Mouse (Mus musculus) MEL (cell line): ENCODE results near the gene Olfr322. TPM values are rescaled to one million over a fixed set of nuclear protein-coding genes. Genes with fewer than 3 reads are reported as not detected.

ENCODE experiments used
- DNase-seq: peaks from one replicate; pipeline ENCODE4 v3.0.0; 2011; ENCODE audit warnings: low read depth, low spot score
- H3K27ac ChIP-seq: 2 replicates; pipeline ENCODE4 v1.5.1; 2012; ENCODE audit warnings: low read depth, mild to moderate bottlenecking, control low read depth, low read length, moderate library complexity; ENCODE audit not compliant: control insufficient read depth
- H3K27me3 ChIP-seq, 2 experiments: fragments of 150-350 bp in 1 of 2; sonication (generic) in 1 of 2; 2 replicates each; pipeline ENCODE4 v1.6.1; 2012; ENCODE audit warnings: low read length in 2 of 2, mild to moderate bottlenecking in 2 of 2, improper control_type of control experiment in 1 of 2, moderate library complexity in 1 of 2; ENCODE audit not compliant: insufficient read depth in 2 of 2, control insufficient read depth in 1 of 2
- H3K36me3 ChIP-seq, 2 experiments: 2 replicates each; pipeline ENCODE4 v1.6.1; 2012 to 2014; ENCODE audit warnings: low read length in 2 of 2, improper control_type of control experiment in 1 of 2, inconsistent platforms in 1 of 2, mild to moderate bottlenecking in 1 of 2; ENCODE audit not compliant: insufficient read depth in 2 of 2, control insufficient read depth in 1 of 2
- H3K4me1 ChIP-seq, 2 experiments: fragments of 150-350 bp in 1 of 2; sonication (generic) in 1 of 2; 2 replicates each; pipeline ENCODE4 v1.6.1; 2012; ENCODE audit warnings: low read length in 2 of 2, improper control_type of control experiment in 1 of 2, mild to moderate bottlenecking in 1 of 2; ENCODE audit not compliant: insufficient read depth in 2 of 2, control insufficient read depth in 1 of 2
- H3K4me3 ChIP-seq, 2 experiments: fragments of 150-350 bp in 1 of 2; sonication (generic) in 1 of 2; 2 replicates each; pipeline ENCODE4 v1.5.1; 2012; ENCODE audit warnings: low read depth in 2 of 2, low read length in 2 of 2, mild to moderate bottlenecking in 2 of 2, moderate library complexity in 2 of 2, control low read depth in 1 of 2, improper control_type of control experiment in 1 of 2; ENCODE audit not compliant: control insufficient read depth in 1 of 2, insufficient read depth in 1 of 2
- H3K79me2 ChIP-seq: 2 replicates; pipeline ENCODE4 v1.6.1; 2012; ENCODE audit warnings: mild to moderate bottlenecking, low read length, moderate library complexity; ENCODE audit not compliant: control insufficient read depth, poor library complexity, insufficient read depth
- H3K9ac ChIP-seq: 2 replicates; pipeline ENCODE4 v1.6.1; 2012; ENCODE audit warnings: low read depth, mild to moderate bottlenecking, control low read depth, low read length, moderate library complexity; ENCODE audit not compliant: control insufficient read depth, poor library complexity, severe bottlenecking
- H3K9me3 ChIP-seq: fragments of 150-350 bp; sonication (generic); replicated peaks from 2 replicates; pipeline ENCODE4 v1.6.1; 2012; ENCODE audit warnings: mild to moderate bottlenecking, low read length, improper control_type of control experiment, moderate library complexity; ENCODE audit not compliant: insufficient read depth
- BHLHE40 ChIP-seq: IDR thresholded peaks from 2 replicates; pipeline ENCODE4 v1.6.1; 2012; ENCODE audit warnings: low read depth, mild to moderate bottlenecking, inconsistent platforms, low read length, improper control_type of control experiment, borderline replicate concordance
- CTCF ChIP-seq, 3 experiments: IDR thresholded peaks in 2 of 3; conservative IDR thresholded peaks in 1 of 3; 2 replicates each; pipeline ENCODE4 v1.5.1; 2011 to 2012; ENCODE audit warnings: low read length in 3 of 3, low read depth in 2 of 3, mild to moderate bottlenecking in 2 of 3, improper control_type of control experiment in 1 of 3, inconsistent platforms in 1 of 3, mixed read lengths in 1 of 3, moderate library complexity in 1 of 3; ENCODE audit not compliant: control insufficient read depth in 1 of 3, insufficient read depth in 1 of 3, poor library complexity in 1 of 3, severe bottlenecking in 1 of 3
- E2F4 ChIP-seq: IDR thresholded peaks from 2 replicates; pipeline ENCODE4 v1.6.1; 2011; ENCODE audit warnings: low read depth, low read length, improper control_type of control experiment, borderline replicate concordance
- ELF1 ChIP-seq: IDR thresholded peaks from 2 replicates; pipeline ENCODE4 v1.6.1; 2014; ENCODE audit warnings: low read depth, mild to moderate bottlenecking, inconsistent platforms, low read length, improper control_type of control experiment, moderate library complexity
- EP300 ChIP-seq, 2 experiments: IDR thresholded peaks; 2 replicates each; pipeline ENCODE4 v1.6.1; 2011; ENCODE audit warnings: improper control_type of control experiment in 2 of 2, low read length in 2 of 2, low read depth in 1 of 2, mild to moderate bottlenecking in 1 of 2
- ETS1 ChIP-seq: IDR thresholded peaks from 2 replicates; pipeline ENCODE4 v1.6.1; 2012; ENCODE audit warnings: low read depth, mild to moderate bottlenecking, inconsistent platforms, low read length, improper control_type of control experiment, moderate library complexity
- GABPA ChIP-seq: IDR thresholded peaks from 2 replicates; pipeline ENCODE4 v1.6.1; 2012; ENCODE audit warnings: low read depth, mild to moderate bottlenecking, inconsistent platforms, low read length, improper control_type of control experiment, moderate library complexity
- GATA1 ChIP-seq: IDR thresholded peaks from 2 replicates; pipeline ENCODE4 v1.6.1; 2011; ENCODE audit warnings: low read depth, low read length, improper control_type of control experiment
- HCFC1 ChIP-seq: IDR thresholded peaks from 2 replicates; pipeline ENCODE4 v1.6.1; 2012; ENCODE audit warnings: low read depth, mild to moderate bottlenecking, inconsistent platforms, low read length, improper control_type of control experiment, moderate library complexity
- KAT2A ChIP-seq: conservative IDR thresholded peaks from 2 replicates; pipeline ENCODE4 v1.6.1; 2012; ENCODE audit warnings: low read depth, low read length, improper control_type of control experiment, inconsistent platforms
- MAFK ChIP-seq: IDR thresholded peaks from 2 replicates; pipeline ENCODE4 v1.6.1; 2011; ENCODE audit warnings: low read depth, mild to moderate bottlenecking, low read length, improper control_type of control experiment, borderline replicate concordance
- MAX ChIP-seq: IDR thresholded peaks from 2 replicates; pipeline ENCODE4 v1.6.1; 2011; ENCODE audit warnings: low read length, improper control_type of control experiment
- MAZ ChIP-seq: IDR thresholded peaks from 2 replicates; pipeline ENCODE4 v1.6.1; 2012; ENCODE audit warnings: low read depth, mild to moderate bottlenecking, inconsistent platforms, low read length, improper control_type of control experiment
- MEF2A ChIP-seq: IDR thresholded peaks from 2 replicates; pipeline ENCODE4 v1.6.1; 2014; ENCODE audit warnings: low read depth, mild to moderate bottlenecking, inconsistent platforms, low read length, improper control_type of control experiment; ENCODE audit not compliant: poor library complexity, insufficient replicate concordance, severe bottlenecking; ENCODE audit errors: extremely low read depth
- MXI1 ChIP-seq: IDR thresholded peaks from 2 replicates; pipeline ENCODE4 v1.6.1; 2011; ENCODE audit warnings: mild to moderate bottlenecking, low read depth, low read length, improper control_type of control experiment
- MYB ChIP-seq: IDR thresholded peaks from 2 replicates; pipeline ENCODE4 v1.6.1; 2011; ENCODE audit warnings: mild to moderate bottlenecking, low read depth, low read length, improper control_type of control experiment
- MYC ChIP-seq: IDR thresholded peaks from 2 replicates; pipeline ENCODE4 v1.6.1; 2011; ENCODE audit warnings: low read depth, mild to moderate bottlenecking, low read length, improper control_type of control experiment, moderate library complexity
- NELFE ChIP-seq: IDR thresholded peaks from 2 replicates; pipeline ENCODE4 v1.6.1; 2011; ENCODE audit warnings: low read depth, low read length, improper control_type of control experiment
- NRF1 ChIP-seq: IDR thresholded peaks from 2 replicates; pipeline ENCODE4 v1.6.1; 2014; ENCODE audit warnings: low read depth, mild to moderate bottlenecking, inconsistent platforms, low read length, improper control_type of control experiment, moderate library complexity; ENCODE audit not compliant: poor library complexity, insufficient read depth, severe bottlenecking
- POLR2AphosphoS5 ChIP-seq: IDR thresholded peaks from 2 replicates; pipeline ENCODE4 v1.6.1; 2012; ENCODE audit warnings: low read depth, borderline replicate concordance, mild to moderate bottlenecking, inconsistent platforms, low read length, moderate library complexity, mixed read lengths
- RAD21 ChIP-seq: IDR thresholded peaks from 2 replicates; pipeline ENCODE4 v1.6.1; 2011; ENCODE audit warnings: mild to moderate bottlenecking, low read depth, low read length, improper control_type of control experiment
- RCOR1 ChIP-seq: IDR thresholded peaks from 2 replicates; pipeline ENCODE4 v1.6.1; 2012; ENCODE audit warnings: low read depth, mild to moderate bottlenecking, inconsistent platforms, low read length, improper control_type of control experiment
- SIN3A ChIP-seq: IDR thresholded peaks from 2 replicates; pipeline ENCODE4 v1.6.1; 2012; ENCODE audit warnings: low read length, improper control_type of control experiment, inconsistent platforms
- SMC3 ChIP-seq: IDR thresholded peaks from 2 replicates; pipeline ENCODE4 v1.6.1; 2011; ENCODE audit warnings: low read depth, low read length, improper control_type of control experiment
- TAL1 ChIP-seq: IDR thresholded peaks from 2 replicates; pipeline ENCODE4 v1.6.1; 2012; ENCODE audit warnings: mild to moderate bottlenecking, inconsistent platforms, low read length, moderate library complexity, mixed read lengths
- TBP ChIP-seq: IDR thresholded peaks from 2 replicates; pipeline ENCODE4 v1.8.0; 2011; ENCODE audit warnings: low read depth, low read length, improper control_type of control experiment
- TCF12 ChIP-seq: IDR thresholded peaks from 2 replicates; pipeline ENCODE4 v1.6.1; 2014; ENCODE audit warnings: low read depth, mild to moderate bottlenecking, inconsistent platforms, low read length, improper control_type of control experiment, moderate library complexity
- UBTF ChIP-seq: IDR thresholded peaks from 2 replicates; pipeline ENCODE4 v1.6.1; 2012; ENCODE audit warnings: low read depth, mild to moderate bottlenecking, inconsistent platforms, low read length, improper control_type of control experiment, moderate library complexity, borderline replicate concordance; ENCODE audit not compliant: insufficient read depth
- USF1 ChIP-seq: IDR thresholded peaks from 2 replicates; pipeline ENCODE4 v1.6.1; 2014; ENCODE audit warnings: low read depth, mild to moderate bottlenecking, inconsistent platforms, low read length, improper control_type of control experiment, moderate library complexity
- USF2 ChIP-seq, 2 experiments: IDR thresholded peaks; 2 replicates each; pipeline ENCODE4 v1.6.1; 2011 to 2012; ENCODE audit warnings: improper control_type of control experiment in 2 of 2, low read length in 2 of 2, borderline replicate concordance in 1 of 2, inconsistent platforms in 1 of 2, low read depth in 1 of 2, mild to moderate bottlenecking in 1 of 2; ENCODE audit not compliant: insufficient read depth in 1 of 2
- ZC3H11A ChIP-seq: IDR thresholded peaks from 2 replicates; pipeline ENCODE4 v1.6.1; 2012; ENCODE audit warnings: low read depth, mild to moderate bottlenecking, inconsistent platforms, low read length, improper control_type of control experiment
- ZKSCAN1 ChIP-seq: IDR thresholded peaks from 2 replicates; pipeline ENCODE4 v1.6.1; 2012; ENCODE audit warnings: low read depth, mild to moderate bottlenecking, inconsistent platforms, low read length, improper control_type of control experiment, moderate library complexity
- ZMIZ1 ChIP-seq: IDR thresholded peaks from 2 replicates; pipeline ENCODE4 v1.6.1; 2012; ENCODE audit warnings: low read depth, mild to moderate bottlenecking, inconsistent platforms, low read length, improper control_type of control experiment, moderate library complexity
- ZNF384 ChIP-seq: IDR thresholded peaks from 2 replicates; pipeline ENCODE4 v1.6.1; 2012; ENCODE audit warnings: low read depth, mild to moderate bottlenecking, inconsistent platforms, low read length, improper control_type of control experiment
- polyA plus RNA-seq, 2 experiments: library from polyadenylated mRNA; stranded (reverse) in 1 of 2; unstranded in 1 of 2; fragments of >175 nt in 1 of 2; fragments of >200 nt in 1 of 2; gene quantifications; 2 replicates each; pipeline versions ENCODE4 v1.2.1 to v1.2.4; 2012; ENCODE audit warnings: low replicate concordance in 2 of 2, low read depth in 1 of 2; ENCODE audit not compliant: insufficient read length in 2 of 2, insufficient read depth in 1 of 2, missing spikeins in 1 of 2
- total RNA-seq: library from RNA; depleted of rRNA; stranded (reverse); fragments of 300-350 nt; gene quantifications from 2 replicates; pipeline ENCODE4 v1.2.3, GENCODE M21; 2012

Olfr322 gene
- total and polyA plus RNA-seq, 3 experiments, result not detected

DNA sequence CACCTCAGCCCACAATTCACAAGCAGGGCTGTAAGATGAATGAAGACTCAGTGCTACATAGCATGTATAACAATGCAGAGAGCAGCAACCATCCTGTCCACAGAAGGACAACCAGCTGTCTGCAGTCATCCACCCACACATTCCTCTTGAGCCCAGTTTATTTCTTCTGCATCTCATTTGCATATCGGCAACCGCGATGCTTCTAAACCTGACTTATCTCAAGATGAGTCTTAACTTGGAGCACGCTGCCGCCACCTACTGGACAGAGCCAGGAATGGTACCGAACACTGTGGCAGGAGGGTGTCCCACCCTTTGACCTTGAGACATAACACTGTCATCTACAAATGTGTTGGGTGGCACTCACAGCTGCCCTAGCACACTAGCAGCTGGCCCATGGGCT lies 15.2 kb upstream of the Olfr322 start:
- Histone ChIP-seq H3K36me3 (peaks cover 0 to 22% of the 10 kb centered on the region in 2 experiments; a peak in 2 of 4 replicates), H3K4me3 (no peak overlapping the region), H3K27me3 (no peaks in the 10 kb centered on the region), H3K27ac (no peak overlapping the region), H3K4me1 (peaks cover 7 to 27% of the 10 kb centered on the region in 2 experiments), H3K9me3 (no peaks in the 10 kb centered on the region), H3K79me2 (no peaks in the 10 kb centered on the region; the same call in 1 of the 2 replicates), H3K9ac (no peak overlapping the region)
- DNase-seq, result peak; percentile 93
- TF ChIP-seq HCFC1 (no peak), MYC (peak; percentile 77), ZNF384 (no peak), ELF1 (no peak), USF1 (no peak), EP300 (IDR thresholded peaks at IDR 0.05; ENCODE audit: low read depth in 1 of 2, low read length in 2 of 2) (peak; percentile 55 to 75), NRF1 (no peak), POLR2AphosphoS5 (no peak), TCF12 (peak; percentile 19; the same call in 1 of the 2 replicates), RCOR1 (peak; percentile 75), MAX (peak; percentile 63; the same call in 1 of the 2 replicates), MYB (no peak), ZC3H11A (peak; percentile 52; the same call in 1 of the 2 replicates), GATA1 (peak; percentile 95), TBP (peak; percentile 43; the same call in 1 of the 2 replicates), ETS1 (peak; percentile 81), ZKSCAN1 (no peak), MAZ (peak; percentile 73), USF2 (IDR thresholded peaks at IDR 0.05; ENCODE audit: borderline replicate concordance in 1 of 2, insufficient read depth in 1 of 2, low read depth in 1 of 2, low read length in 2 of 2) (no peak), UBTF (no peak), GABPA (no peak; the same call in 1 of the 2 replicates), CTCF (IDR thresholded peaks at IDR 0.05 in 2 of 3, conservative IDR thresholded peaks at IDR 0.05 in 1 of 3; ENCODE audit: control insufficient read depth in 1 of 3, insufficient read depth in 1 of 3, low read depth in 2 of 3, low read length in 3 of 3, poor library complexity in 1 of 3, severe bottlenecking in 1 of 3) (peak; percentile 88 to 95 (median 93)), MXI1 (peak; percentile 37; the same call in 1 of the 2 replicates), BHLHE40 (peak; percentile 62; the same call in 1 of the 2 replicates), KAT2A (no peak), SMC3 (peak; percentile 72), NELFE (no peak), E2F4 (no peak), SIN3A (peak; percentile 85), TAL1 (no peak), ZMIZ1 (no peak), RAD21 (peak; percentile 64), MEF2A (peak; percentile 70; the same call in 1 of the 2 replicates), MAFK (no peak)
